Mouse (Mus musculus) brain, adult 2 months (tissue): ENCODE results near the gene Mpp2.

Experiments
- DNase-seq: peaks from one replicate; pipeline ENCODE4 v3.0.0; 2011; ENCODE audit warnings: low read depth, low spot score

Gene Mpp2

DNA sequence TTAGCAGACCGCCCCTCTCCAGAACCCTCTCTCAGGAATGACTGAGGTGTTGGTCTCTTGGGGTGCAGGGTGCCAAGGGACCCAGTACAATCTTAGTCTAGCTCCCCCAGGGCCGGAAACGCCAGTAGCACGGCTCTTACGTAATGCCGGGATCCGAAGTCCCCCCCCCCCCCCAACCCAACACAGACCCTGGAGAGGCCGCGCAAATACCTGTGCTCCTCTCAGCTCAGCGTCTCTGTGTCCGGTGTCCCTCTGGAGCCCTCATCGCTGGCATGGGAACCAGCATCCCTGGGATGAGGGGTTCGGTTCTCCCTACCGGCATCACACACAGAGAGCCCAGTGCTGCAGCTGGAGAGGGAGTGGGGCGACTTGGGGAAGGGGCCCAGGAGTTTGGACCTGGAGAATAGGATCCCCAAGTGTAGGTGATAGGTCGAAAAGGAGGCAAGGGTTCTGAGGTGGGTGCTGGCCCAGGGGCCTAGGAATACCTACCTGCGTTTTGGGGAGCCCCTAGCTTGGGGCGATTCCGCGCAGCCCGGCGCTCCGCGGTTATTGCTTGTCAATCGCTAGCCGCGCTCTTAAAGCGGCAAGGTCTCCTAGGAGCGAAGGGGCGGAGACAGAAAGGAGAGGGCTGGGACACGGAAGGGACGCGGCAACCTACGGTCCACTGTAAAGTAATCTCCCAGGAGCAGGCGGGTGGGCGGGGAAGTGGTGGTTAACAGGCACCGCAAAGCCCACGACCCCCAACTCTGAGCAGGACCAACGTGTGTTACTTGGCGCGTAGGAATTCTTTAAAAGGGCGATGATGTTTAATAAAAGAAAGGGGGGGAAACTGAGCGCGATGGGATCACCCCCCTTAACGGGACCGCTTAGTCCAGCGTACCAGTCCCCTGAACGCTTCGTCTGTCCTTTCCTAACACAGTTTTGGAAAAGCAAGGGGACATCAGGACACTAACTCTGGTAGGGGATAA, at the start of gene Mpp2:
Gene Mpp2 (minus strand): TSS at position 585 of the 968 bp plus-strand sequence.
- DNase-seq, result peak; percentile 93

DNA sequence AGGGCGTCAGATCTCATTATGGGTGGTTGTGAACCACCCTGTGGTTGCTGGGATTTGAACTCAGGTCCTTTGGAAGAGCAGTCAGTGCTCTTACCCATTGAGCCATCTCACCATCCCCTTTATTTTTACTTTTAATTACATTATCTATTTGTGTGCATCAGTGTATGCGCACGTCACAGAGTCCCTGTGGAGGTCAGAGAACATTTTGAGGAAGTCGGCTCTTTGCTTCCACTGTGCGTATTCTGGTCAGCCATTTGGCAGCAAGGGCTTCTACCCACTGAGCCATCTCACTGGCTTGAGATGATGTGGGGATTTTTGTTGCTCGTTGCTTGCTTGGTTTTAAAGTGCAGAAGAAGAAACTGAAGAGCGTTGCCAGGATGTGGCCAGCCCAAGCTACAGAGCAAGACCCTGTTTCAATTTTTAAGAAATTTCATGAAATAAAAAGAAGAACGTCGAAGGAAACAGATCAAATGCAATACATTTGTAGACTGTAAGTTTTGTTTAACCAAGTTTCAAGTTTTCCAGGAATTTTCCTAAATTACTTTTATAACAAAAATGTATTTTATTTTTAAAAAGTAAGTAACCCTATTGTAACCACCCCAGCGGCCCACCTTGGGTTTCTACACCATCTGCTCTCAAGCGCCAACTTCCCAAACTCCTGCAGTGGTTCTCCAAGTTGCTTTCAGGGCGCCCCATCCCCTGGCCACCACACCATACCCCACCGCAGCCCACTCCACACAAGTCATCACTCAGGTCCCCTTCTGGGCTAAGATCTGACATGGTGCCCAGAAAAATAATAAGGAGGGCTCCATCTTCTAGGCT, 49.5 kb upstream of the Mpp2 start:
- DNase-seq, result no peak

DNA sequence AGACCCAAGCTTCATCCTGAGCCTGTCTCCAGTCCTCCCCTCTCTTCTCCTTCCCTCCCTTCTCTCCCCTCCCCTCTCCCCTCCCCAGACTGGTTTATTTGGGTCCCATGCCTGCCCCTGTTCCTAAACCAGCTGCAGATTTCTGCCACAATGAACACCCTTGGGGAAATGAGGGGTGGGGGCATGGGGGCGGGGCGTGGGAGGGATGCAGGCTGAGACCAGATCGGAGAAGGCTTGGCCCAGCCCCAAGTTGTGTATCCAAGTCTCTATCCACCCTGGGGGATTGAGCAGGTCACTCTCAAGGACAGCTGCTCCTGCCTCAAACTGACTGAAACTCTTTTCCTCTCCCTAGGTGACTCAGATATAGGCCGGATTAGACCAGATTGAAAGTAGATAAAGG, 46.2 kb upstream of the Mpp2 start:
- no peak for DNase-seq

DNA sequence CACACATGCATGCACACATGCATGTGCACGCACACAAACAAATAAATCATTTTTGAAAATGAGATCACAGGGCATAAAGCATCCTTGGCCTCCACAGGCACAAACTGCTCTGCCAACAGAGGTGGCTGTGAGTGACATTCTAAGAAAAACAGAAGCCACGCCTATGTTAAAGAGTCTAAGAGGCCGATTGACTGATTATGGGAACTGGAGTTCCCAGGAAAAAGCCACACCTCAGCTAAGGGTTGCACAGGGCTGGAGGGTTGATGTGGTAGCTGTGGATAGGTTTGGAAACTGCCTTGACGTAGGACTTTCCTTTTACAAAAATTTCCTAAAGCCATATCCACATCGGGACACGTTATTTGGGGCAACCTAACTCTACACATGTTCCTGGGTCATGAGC, 29.1 kb upstream of the Mpp2 start:
- no peak for DNase-seq

DNA sequence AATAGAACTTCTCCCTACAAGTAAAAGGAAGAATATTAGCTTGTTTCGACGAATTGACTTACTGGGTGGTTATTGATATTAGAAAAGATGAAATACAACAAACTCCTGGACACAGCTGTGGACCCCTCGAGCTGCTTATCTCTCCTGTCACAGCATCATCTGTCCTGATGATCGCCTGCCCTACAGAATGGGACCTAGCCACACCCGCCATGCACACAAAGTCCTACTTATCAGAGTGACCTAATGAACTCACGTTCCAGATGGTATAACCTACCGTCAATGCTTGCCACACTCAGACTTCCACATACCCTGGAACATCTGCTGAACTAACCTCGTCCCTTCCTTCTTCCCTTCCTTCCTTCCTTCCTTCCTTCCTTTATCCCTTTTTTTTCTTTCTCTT, 27.9 kb upstream of the Mpp2 start:
- no peak for DNase-seq

DNA sequence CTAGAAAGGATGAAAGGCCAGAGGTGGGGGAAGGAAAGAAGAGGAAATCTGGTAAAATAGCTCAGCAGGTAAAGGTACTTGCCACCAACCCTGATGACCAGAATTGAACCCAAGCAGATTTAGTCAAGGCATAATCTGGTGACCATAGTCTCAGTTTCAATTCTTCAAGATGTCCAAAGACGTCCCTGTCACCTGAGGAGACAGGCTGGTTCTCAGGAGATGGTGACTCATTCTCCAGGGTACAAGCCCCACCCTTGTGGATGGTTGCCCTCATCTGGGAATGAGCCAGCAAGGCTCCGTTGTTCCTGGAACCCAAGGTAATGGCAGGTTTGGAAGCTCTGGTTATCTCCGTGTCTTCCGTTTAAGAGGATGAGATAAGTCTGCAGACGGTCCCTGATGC, 23.3 kb upstream of the Mpp2 start:
- no peak for DNase-seq

DNA sequence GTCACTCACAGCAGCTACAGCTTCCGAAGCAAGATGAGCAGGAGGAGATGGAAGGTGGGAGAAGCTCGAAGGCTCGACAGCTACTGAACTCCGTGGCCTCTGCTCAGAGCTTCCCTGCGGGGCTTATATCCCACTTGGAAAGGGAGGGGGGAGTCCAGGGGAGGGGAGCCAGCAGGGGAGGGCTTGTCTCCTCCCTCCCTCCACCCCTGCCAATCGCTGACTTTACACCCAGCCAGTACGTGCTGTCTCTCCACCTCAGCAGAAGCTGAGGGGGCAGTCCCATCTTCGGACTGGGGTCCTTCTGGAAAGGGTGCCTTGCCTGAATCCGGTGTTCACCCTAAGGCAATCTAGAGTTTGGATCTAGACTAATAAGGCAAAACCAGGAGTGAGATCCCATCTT, 19.4 kb upstream of the Mpp2 start, which contains the start of gene Pyy:
Gene Pyy (minus strand): TSS at position 101 of the 400 bp plus-strand sequence.
- no peak for DNase-seq

DNA sequence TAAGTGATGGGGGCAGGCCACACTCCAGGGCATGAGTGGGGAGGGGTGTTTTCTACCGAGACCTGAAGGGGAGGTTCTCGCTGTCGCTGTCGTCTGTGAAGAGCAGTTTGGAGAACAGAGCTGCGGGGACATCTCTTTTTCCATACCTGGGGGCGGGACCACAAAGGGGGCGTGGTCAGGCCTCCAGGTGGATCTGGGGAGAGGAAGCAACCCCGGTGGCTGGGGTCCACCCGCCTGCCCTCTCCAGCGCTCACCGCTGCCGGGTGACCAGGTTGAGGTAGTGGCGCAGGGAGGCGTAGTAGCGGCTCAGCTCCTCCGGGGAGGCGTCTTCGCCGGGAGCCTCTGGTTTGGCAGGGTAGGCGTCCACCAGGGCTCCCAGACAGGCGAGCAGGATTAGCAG, 18.6 kb upstream of the Mpp2 start:
- no peak for DNase-seq

DNA sequence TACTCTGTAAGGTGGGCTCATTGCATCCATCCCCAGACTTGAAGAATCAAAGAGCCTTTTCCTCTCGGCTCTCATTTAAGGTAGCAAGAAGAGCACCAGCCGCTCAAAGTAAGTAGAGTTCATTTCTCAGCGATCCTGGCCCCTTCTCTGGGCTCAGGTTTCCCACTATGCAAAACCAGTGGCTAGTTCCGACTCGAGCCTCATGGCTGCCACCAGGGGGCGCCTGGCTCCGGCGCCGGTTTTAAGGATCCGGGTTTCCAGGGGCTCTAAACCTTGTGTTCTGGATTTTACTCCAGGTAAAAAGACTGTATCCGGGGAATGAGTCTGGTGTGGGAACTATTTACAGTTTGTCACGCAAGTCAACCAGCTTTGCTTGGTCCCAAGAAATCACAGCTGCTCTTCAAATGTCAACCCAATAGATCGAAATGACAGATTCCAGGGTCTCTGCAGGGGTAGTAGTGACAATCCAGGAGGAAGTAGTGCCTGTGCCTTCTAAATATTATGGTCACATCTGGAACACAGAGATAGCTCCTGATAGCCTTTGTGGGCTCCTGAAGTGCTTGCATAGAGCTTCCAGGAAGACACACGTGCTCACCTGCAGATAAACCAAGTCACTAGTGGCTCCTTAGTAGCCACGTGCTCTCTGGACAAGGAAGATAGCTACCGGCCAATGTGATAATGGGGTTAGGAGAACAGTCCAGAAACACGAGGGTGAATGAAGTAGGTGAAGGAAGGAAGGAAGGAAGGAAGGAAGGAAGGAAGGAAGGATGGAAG, 14.4 kb upstream of the Mpp2 start:
- DNase-seq, result peak; percentile 69

DNA sequence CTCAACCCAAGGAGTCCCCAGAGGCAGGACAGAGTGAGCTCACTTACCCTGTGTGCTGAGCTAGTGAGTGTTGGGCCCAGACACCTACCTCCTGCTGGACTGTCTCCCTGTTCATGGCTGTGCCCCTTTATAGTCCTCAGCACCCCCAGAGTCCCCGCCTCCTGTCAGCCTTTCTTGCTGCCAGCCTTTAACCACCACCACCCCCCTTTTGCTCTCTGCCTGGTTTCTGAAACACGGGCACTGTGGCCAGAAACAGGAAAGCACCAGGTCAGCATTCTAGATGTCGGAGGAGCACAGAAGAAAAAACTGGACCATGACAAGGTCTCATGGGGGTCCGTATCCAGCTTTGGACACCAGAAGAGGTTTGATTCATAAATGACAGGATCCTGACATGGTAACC, 12.9 kb upstream of the Mpp2 start, which contains the start of gene Ppy:
Gene Ppy (minus strand): TSS at position 101 of the 400 bp plus-strand sequence.
- no peak for DNase-seq

DNA sequence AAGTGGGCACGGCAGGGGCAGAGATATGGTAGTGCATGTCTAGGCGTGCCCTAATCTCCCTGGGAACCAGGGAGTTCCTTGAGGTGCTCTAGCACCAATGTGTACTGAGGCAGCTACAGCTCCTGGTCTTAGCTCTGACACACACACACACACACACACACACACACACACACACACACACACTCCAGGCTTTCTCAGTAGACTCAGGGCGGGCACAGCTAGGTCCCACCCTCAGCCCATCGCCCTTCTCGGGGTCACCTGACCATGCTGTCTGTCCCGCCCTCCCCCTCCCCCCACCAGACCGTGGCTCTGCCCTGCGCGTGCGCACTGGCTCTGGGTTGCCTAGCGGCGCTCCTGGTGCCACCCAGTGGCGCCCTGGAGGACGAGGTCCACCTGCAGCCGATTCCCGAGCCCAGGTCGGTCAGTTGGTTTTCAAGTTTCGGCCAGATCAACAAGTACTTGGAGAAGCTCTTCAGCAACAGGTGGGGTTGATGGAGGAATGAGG, 8.6 kb upstream of the Mpp2 start:
- peak; percentile 95 for DNase-seq

DNA sequence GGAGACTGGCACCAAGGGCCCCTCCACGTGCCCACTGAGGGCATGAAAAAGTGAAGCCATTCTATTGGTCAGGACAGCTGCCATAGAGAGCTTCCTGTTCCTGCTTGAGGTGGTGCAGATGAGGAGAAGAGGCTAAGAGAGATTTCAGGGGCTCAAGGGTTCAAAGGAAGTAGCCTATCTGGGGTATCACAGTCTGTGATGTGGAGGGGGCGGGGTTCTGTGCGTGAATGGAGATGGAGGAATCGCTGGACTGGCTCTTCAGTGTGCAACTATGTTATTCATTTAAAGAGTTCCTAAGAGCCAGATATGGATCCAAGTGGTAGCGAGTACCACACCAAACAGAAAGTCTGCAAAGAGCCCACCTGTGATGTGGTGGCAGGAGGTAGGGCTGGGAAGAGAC, 8.1 kb upstream of the Mpp2 start:
- DNase-seq, result no peak

DNA sequence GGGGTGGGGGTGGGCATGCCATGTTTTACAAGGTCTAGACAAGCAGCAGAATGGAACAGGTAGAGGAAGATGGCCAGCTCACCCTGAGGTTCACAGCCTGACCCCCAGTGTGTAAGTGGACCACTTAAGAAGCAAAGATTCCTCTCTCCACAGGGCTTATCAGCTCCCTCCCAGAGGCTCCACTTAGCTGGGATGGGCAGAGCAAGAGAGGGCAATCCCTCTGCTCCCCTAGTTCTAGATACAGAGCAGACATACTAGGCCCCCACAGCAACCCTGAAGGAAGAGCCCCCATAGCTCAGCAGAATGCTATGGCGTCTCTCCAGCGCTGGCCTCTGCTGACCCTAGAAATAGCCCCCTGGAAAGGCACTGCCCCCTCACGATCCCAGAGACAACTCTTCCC, 7.4 kb upstream of the Mpp2 start:
- DNase-seq, result no peak

DNA sequence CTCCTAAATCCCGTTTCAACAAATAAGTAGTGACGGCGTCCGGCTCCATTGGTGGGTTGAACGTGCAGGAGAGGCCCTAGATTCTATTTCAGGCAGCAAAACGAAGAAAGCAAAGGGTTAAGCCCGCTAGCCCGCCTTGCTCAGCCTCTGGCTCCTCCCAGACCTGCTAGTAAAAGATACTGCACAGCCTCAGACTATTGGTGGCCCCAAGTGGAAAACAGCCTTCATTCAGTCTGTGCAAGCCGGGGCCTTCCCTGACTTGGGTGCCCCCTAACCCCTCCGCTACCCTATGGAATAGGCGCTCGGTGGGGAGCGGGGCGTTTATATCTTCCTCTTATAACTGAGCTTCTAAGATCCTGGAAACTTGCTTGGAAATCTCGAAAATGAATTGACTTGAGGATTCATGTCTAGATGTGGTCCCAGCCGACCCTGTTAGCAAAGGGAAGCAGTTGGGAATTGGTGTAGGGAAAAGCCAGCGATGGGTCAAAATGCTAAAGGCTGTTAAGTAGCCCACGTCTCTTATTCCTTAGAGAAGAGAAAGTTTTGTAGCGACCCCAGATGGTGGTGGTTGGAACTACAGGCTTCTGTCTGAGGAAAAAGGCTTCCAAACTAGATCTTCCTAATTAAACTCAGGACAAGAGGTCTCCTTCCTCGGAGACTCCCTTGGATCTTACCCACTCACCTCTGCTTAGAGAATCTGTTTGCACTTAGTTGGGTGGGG, 933 bp upstream of the Mpp2 start:
- peak; percentile 89 for DNase-seq

DNA sequence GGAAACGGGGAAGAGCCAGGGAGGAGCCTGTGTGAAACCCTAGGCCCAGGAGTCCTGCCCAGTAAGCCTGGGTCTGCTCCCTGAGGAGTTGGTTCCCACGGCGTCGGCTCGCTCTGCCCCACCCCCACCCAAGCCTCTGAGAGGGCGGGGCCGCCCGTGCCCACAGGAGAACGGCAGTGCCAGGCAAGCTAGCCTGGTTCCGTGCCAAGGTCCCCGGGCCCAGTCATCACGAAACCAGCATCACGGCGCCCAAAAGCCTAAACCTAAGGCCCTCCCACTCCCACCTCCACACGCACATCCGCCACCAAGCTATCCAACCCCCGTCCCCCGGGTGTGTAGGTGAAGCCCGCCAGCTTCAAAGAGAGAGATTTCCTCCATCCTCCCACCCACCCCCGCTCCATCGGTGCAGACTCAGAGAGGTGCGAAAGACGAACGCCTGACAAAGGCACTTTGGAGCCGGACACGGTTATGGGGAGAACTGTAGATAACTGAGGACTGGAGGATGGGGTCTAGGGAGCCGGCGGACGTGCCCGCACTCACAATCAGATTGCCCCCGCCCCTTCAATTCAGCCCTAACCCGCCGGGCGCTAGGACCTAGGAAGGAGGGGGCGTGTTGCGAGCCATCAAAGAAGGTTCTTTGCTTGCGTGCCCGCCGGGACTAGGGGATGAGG, 1.1 kb downstream of the Mpp2 start:
- DNase-seq, result peak; percentile 94

DNA sequence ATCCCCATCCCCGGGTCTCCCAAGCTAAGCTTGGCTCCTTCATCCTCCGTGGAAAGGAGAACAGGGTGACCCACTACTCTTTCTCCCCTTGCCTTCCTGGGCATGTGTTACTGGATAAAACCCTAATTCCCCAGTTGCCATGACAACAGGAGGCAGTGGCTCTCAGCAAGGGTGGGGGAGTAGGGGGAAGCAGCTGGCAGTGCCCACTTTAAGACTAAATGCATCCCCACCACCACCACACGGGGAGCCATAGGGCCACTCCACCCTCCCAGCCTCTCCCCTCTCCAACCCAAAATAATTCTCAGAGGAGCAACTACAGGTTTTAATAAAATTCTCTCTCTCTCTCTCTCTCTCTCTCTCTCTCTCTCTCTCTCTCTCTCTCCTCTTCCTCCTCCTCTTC, 2.0 kb downstream of the Mpp2 start:
- DNase-seq, result peak; percentile 92

DNA sequence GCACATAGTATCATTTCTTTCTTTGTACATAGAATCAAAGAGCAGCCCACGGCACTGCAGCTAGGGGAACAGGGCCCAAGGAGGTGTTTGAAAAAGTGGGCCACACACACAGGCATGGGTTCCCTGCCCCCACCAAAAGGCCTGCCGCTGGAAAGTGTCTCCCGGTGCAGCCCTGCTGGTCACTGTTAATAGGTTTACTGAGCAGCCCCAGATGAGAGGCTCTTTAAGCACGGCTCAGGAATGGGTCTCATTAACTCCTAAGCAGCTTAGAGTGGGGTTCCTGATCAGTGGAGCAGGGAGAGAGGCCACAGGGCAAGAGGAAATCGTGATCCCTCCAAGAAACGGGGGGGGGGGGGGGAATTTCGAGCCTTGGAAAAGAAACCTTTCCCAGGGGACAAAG, 4.2 kb downstream of the Mpp2 start:
- DNase-seq, result no peak

DNA sequence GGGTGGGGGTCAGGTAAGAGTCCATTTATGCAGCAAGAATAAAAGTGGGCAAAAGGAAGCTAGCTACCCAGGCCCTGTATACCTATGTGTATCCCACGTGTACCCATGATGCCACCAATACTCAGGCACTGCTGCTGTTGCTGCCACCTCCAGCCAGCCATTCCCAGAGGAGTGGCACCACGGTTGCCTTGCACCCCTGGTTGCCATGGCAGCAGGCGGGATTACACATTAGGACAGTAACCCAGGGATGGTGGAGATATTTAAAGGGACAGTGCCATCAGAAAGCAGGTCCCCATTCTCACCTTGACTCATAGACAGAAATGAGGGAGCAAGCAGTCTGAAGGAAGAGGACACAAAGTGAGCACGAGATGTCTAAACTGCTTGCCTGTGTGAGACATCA, 5.1 kb downstream of the Mpp2 start:
- peak; percentile 76 for DNase-seq

DNA sequence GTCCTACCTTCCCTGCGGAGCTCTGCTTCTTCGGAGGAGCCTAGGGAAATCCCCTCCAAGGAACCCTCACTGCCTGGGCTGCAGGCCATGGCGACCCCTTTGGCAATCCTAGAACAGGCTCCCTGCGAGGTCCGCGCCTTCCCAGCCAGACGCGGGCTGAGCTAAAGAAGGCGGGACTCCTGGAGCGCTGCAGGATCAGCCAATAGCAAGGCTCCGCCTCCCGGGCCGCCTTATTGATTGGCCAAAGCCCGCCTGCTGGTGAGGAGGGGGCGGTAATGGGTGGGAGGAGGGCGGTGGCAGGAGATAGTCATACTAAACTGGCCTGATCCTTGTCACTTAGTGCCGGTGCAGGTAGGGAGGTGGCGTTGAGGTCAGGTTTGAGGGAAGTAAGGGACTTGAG, 6.0 kb downstream of the Mpp2 start:
- peak; percentile 89 for DNase-seq

DNA sequence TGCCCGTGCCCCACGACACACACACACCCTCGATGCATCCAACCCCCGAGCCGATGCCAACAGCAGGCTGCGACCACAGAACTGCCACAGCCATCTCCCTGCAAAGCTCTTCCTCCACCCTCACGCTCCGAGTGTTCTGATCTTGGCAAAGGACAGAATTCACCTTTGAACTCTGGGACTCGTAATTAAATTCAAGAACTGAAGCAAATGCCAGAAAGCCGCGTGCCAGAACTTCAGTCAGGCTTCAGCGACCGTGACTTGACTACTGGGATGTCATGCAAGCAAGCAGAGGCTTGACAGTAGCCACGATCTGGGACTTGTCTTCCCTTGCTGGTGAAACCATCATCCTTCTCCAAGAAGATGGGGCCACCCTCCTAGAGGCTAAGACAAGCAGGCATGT, 14.6 kb downstream of the Mpp2 start:
- no peak for DNase-seq
